In genomic region chr10:122986320-122987225, GRCm38 (mm10) we compare ENCODE assay signal across 8 mouse cellular contexts.
A peak's percentile ranks its signal among the peaks of the same experiment; 100 is the strongest.
DNase-seq lines count a peak whose midpoint lies in the region; ATAC-seq and TF ChIP-seq lines count a peak whose summit lies in the region.

No protein-coding gene starts in this region.

- TF ChIP-seq POLR2A in thymus, adult 2 months (IDR thresholded peaks at IDR 0.05; ENCODE audit: control insufficient read depth, extremely low read depth, insufficient read depth, low read length, poor library complexity) = peak; percentile 32; the same call in 1 of the 2 replicates

- ATAC-seq in intestine, postnatal 0 days = peak; percentile 76
- ATAC-seq in limb, embryonic 11.5 days (ENCODE audit: insufficient number of reproducible peaks, low FRiP score, low TSS enrichment, low read depth) = peak; percentile 82
- ATAC-seq in midbrain, embryonic 12.5 days (ENCODE audit: low FRiP score, low read depth) = peak; percentile 80

- DNase-seq in thymus, adult 2 months = peak; percentile 63
- no peak for DNase-seq in thymus, postnatal 0 days (ENCODE audit: low spot score)
- DNase-seq in embryo, embryonic 11 days = peak; percentile 92
- DNase-seq in gastrocnemius, postnatal 36 days = peak; percentile 77 to 78
- peak; percentile 87 for DNase-seq in limb, embryonic 11.5 days (ENCODE audit: low spot score)
- peak; percentile 62 to 64 for DNase-seq in spleen, postnatal 14 days (ENCODE audit: low spot score in 2 of 2)

- WGBS in thymus, adult 2 months = 7% methylated on average over 54 of the region's 54 CpGs
- 8% methylated on average over 54 of the region's 54 CpGs for WGBS in intestine, postnatal 0 days
- 14% methylated on average over 37 of the region's 54 CpGs for WGBS in limb, embryonic 11.5 days
- WGBS in midbrain, embryonic 12.5 days = 12% methylated on average over 48 of the region's 54 CpGs

- H3K4me1 ChIP-seq in thymus, adult 2 months (replicated peaks; ENCODE audit: control insufficient read depth, insufficient read depth, low read length) = peaks cover 10% of the 10 kb centered on the region
- H3K4me1 ChIP-seq in intestine, postnatal 0 days (replicated peaks; ENCODE audit: control insufficient read depth, insufficient read depth, low read length) = no peaks in the 10 kb centered on the region
- peaks cover 10% of the 10 kb centered on the region for H3K4me1 ChIP-seq in limb, embryonic 11.5 days (ENCODE audit: control insufficient read depth, insufficient read depth, low read length)
- peaks cover 26% of the 10 kb centered on the region for H3K4me1 ChIP-seq in midbrain, embryonic 12.5 days

- H3K4me3 ChIP-seq in thymus, adult 2 months (ENCODE audit: control insufficient read depth, insufficient read depth, low read length) = peak overlapping the region; percentile 60
- peak overlapping the region; percentile 94 for H3K4me3 ChIP-seq in intestine, postnatal 0 days (ENCODE audit: low read depth, low read length)
- peak overlapping the region; percentile 64 for H3K4me3 ChIP-seq in limb, embryonic 11.5 days (ENCODE audit: low read depth, low read length)
- H3K4me3 ChIP-seq in midbrain, embryonic 12.5 days = peak overlapping the region; percentile 94

- no peak for TF ChIP-seq CTCF in thymus, adult 2 months (IDR thresholded peaks at IDR 0.05; ENCODE audit: borderline replicate concordance, control insufficient read depth, extremely low read depth, insufficient read depth, low read length, poor library complexity)
- no peak for TF ChIP-seq CTCF in intestine, postnatal 0 days (IDR thresholded peaks at IDR 0.05; ENCODE audit: low read depth)

- H3K27ac ChIP-seq in thymus, adult 2 months (ENCODE audit: control insufficient read depth, insufficient read depth, low read length) = peak overlapping the region; percentile 85
- H3K27ac ChIP-seq in intestine, postnatal 0 days (ENCODE audit: low read depth, low read length) = peak overlapping the region; percentile 100
- peak overlapping the region; percentile 99 for H3K27ac ChIP-seq in limb, embryonic 11.5 days (replicated peaks; ENCODE audit: low read depth, low read length)
- peak overlapping the region; percentile 99 for H3K27ac ChIP-seq in midbrain, embryonic 12.5 days (replicated peaks)

- intact Hi-C loops in gastrocnemius, postnatal 36 days (cut with DNase I) = no loop called here

- H3K36me3 ChIP-seq in thymus, adult 2 months (ENCODE audit: control insufficient read depth, insufficient read depth, low read length) = no peaks in the 10 kb centered on the region
- peaks cover 8% of the 10 kb centered on the region; the same call in 1 of the 2 replicates for H3K36me3 ChIP-seq in intestine, postnatal 0 days (ENCODE audit: control insufficient read depth, insufficient read depth)
- peaks cover 3% of the 10 kb centered on the region; the same call in 1 of the 2 replicates for H3K36me3 ChIP-seq in limb, embryonic 11.5 days (ENCODE audit: control insufficient read depth, insufficient read depth, low read length)
- H3K36me3 ChIP-seq in midbrain, embryonic 12.5 days = peaks cover 10% of the 10 kb centered on the region

- H3K9ac ChIP-seq in intestine, postnatal 0 days (ENCODE audit: low read depth, low read length) = peak overlapping the region; percentile 97
- peak overlapping the region; percentile 92 for H3K9ac ChIP-seq in limb, embryonic 11.5 days (ENCODE audit: low read length)
- H3K9ac ChIP-seq in midbrain, embryonic 12.5 days (replicated peaks) = peak overlapping the region; percentile 98

- peak overlapping the region; percentile 79 for H3K4me2 ChIP-seq in intestine, postnatal 0 days (replicated peaks; ENCODE audit: low read depth)
- peak overlapping the region; percentile 60 for H3K4me2 ChIP-seq in limb, embryonic 11.5 days (ENCODE audit: low read depth, severe bottlenecking)
- H3K4me2 ChIP-seq in midbrain, embryonic 12.5 days (replicated peaks) = peak overlapping the region; percentile 59

- H3K9me3 ChIP-seq in intestine, postnatal 0 days (ENCODE audit: control insufficient read depth) = no peaks in the 10 kb centered on the region
- H3K9me3 ChIP-seq in limb, embryonic 11.5 days (ENCODE audit: control insufficient read depth, low read length) = no peaks in the 10 kb centered on the region
- no peaks in the 10 kb centered on the region for H3K9me3 ChIP-seq in midbrain, embryonic 12.5 days

- no peaks in the 10 kb centered on the region for H3K27me3 ChIP-seq in thymus, adult 2 months (ENCODE audit: control insufficient read depth, insufficient read depth, low read length)
- H3K27me3 ChIP-seq in intestine, postnatal 0 days (replicated peaks; ENCODE audit: control insufficient read depth, insufficient read depth, low read length) = no peaks in the 10 kb centered on the region
- no peaks in the 10 kb centered on the region for H3K27me3 ChIP-seq in limb, embryonic 11.5 days (ENCODE audit: control insufficient read depth, insufficient read depth, low read length)
- H3K27me3 ChIP-seq in midbrain, embryonic 12.5 days = no peaks in the 10 kb centered on the region
